Mouse (Mus musculus) E14TG2a.4 (cell line): ENCODE data around the gene Dab1.

Source experiments
- CTCF ChIP-seq: conservative IDR thresholded peaks from 2 replicates; pipeline ENCODE4 v1.5.1; 2014; ENCODE audit warnings: low read length
- NANOG ChIP-seq: IDR thresholded peaks from 2 replicates; pipeline ENCODE4 v1.6.1; 2014; ENCODE audit warnings: borderline replicate concordance, low read length, mixed read lengths
- POU5F1 ChIP-seq: IDR thresholded peaks from 2 replicates; pipeline ENCODE4 v1.6.1; 2014; ENCODE audit warnings: low read length, borderline replicate concordance

- TF ChIP-seq CTCF (no peak), NANOG (no peak), POU5F1 (no peak)
Measured at GRCm38 (mm10) chr4:104724258-104724657, 1105.1 kb downstream of the Dab1 start.
